Mouse (Mus musculus): ENCODE measurements around the gene Nav3.

DNA sequence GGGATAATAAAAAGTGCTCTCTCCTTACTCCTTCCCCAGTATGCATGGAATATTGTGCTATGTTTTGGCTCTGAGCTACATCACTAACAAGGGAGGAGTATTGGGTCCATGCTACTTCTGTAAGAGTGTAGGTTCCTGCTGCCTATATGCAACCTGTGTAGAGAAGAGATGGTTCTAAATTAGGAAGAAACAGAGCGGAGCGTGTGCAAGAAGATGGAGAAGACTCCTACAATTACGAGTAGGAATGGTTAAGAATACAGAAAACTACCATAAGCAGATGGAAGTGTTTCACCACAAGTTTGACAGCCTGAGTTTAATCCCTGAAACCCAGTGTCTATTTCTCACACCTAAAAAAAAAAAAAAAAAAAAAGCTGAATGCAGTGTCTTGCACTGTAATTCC, 24.9 kb downstream of the Nav3 start:
- no peak for TF ChIP-seq CTCF (IDR thresholded peaks at IDR 0.05; ENCODE audit: low read depth)
- TF ChIP-seq EP300 (IDR thresholded peaks at IDR 0.05; ENCODE audit: low read depth): no peak
